Mouse (Mus musculus) brain, embryonic 14.5 days (tissue): ENCODE data around the gene Pou4f1.

Experiments used
- CTCF ChIP-seq: fragments of 200-500 bp; IDR thresholded peaks from 2 replicates; pipeline ENCODE4 v1.5.1; 2012; ENCODE audit warnings: inconsistent platforms, mild to moderate bottlenecking, moderate library complexity, borderline replicate concordance; ENCODE audit not compliant: insufficient read depth, insufficient read length; ENCODE audit errors: extremely low read depth
- POLR2A ChIP-seq: fragments of 200-500 bp; IDR thresholded peaks from 2 replicates; pipeline ENCODE4 v1.6.1; 2012; ENCODE audit warnings: mild to moderate bottlenecking, inconsistent platforms, borderline replicate concordance; ENCODE audit not compliant: poor library complexity, insufficient read depth, insufficient read length, severe bottlenecking; ENCODE audit errors: extremely low read depth

DNA sequence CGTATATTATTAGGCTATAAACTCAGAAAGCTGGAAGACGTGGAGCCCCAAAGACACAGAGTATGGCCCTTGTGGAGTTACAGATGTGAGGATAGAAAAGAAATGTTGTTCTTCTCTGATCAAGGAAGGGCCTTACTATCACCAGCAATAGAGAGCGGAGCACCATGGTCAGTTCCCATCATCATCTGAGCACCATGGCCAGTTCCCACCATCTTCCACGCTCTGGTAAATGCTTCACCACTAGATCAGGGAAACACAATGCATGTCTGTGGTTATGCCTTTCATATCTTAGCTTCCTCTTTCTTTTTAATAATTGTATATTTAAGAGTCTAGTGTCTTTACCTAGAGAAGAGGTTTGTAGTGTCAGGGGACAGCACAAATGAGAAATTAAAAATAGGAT, 37.0 kb downstream of the Pou4f1 start:
- TF ChIP-seq CTCF = no peak
- no peak for TF ChIP-seq POLR2A
